Mouse (Mus musculus): ENCODE data around the gene P2rx1. TPM values are rescaled to one million over a fixed set of nuclear protein-coding genes. Genes with fewer than 3 reads are reported as not detected.

Gene P2rx1
- polyA plus RNA-seq, 1 experiment from 2014 or later: 0.53 TPM

DNA sequence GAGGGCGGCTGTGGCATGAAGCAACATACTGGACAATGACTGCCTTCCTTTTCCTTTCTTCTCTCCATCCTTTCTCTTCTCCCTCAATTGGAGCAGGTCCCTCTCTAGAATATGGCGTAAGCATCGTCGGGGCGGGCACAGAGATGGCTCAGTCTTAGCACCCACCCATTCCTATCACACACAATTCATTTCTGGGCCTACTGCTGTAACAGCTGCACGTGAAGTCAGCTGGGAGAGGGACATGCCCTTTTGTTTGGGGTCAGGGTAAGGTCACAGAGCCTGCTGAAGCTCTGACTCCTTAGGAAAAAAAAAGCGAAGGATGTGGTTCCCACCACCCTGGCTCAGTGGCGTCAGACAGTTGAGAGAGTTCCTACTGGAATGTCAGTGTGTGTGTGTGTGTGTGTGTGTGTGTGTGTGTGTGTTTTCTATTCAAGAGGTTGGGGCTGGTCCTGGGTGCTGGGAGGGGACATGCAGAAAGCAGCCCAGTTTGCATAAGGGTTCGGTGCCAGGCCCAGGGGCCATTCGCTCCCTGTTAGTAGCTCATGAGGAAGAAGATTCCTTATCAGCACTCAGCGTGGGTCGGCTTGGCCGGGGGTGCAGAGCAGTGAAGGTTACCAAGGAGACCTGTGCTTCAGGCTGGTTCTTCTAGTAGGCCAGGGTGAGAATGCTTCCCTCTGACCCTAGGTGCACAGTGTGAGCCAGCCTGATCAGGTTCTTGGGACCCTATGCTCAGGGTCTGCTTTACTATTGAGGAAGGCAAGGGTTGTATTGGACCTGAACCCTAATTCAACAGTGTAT is 1.2 kb upstream of the P2rx1 start:
- Histone ChIP-seq H3K27ac (ENCODE audit: low read depth, low read length) (no peak overlapping the region), H3K4me3 (ENCODE audit: low read depth, low read length) (no peak overlapping the region), H3K9me3 (replicated peaks; ENCODE audit: control insufficient read depth, low read length) (no peaks in the 10 kb centered on the region), H3K4me1 (ENCODE audit: control insufficient read depth, insufficient read depth, low read length) (no peaks in the 10 kb centered on the region), H3K36me3 (ENCODE audit: control insufficient read depth, insufficient read depth, low read length) (no peaks in the 10 kb centered on the region), H3K27me3 (replicated peaks; ENCODE audit: control insufficient read depth, insufficient read depth, low read length) (no peaks in the 10 kb centered on the region), H3K4me2 (ENCODE audit: low read length) (no peak overlapping the region), H3K9ac (ENCODE audit: low read length) (no peak overlapping the region)
- WGBS: 80% methylated on average over 13 of the region's 13 CpGs
- no peak for DNase-seq (ENCODE audit: low spot score)
- ATAC-seq: no peak

DNA sequence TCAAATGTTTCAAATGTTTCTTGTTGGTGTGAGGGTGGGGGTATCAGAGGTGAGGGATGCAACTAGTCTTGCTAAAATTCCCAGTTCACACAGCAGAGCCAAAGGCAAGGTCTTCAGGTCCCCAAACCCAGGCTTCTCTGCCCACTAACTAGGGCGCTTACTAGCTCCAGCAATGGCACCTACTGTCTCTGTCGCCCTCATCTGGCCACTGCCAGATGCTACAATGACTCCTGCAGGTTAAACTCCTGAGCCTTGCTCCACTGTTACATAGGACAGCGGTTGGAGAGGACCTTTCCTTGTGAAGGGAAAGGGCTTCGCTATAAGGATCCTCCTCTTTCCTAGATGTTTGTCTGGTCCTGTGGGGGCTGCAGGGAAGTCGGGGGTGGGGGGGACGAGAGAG is 2.1 kb downstream of the P2rx1 start:
- H3K9ac ChIP-seq (ENCODE audit: low read length): no peak overlapping the region
- DNase-seq (ENCODE audit: low spot score): peak; percentile 65
- no peaks in the 10 kb centered on the region for H3K27me3 ChIP-seq (replicated peaks; ENCODE audit: control insufficient read depth, insufficient read depth, low read length)
- H3K4me1 ChIP-seq (ENCODE audit: control insufficient read depth, insufficient read depth, low read length): no peaks in the 10 kb centered on the region
- no peak for ATAC-seq
- H3K9me3 ChIP-seq (replicated peaks; ENCODE audit: control insufficient read depth, low read length): no peaks in the 10 kb centered on the region
- H3K27ac ChIP-seq (ENCODE audit: low read depth, low read length): no peak overlapping the region
- WGBS: 12% methylated on average over 6 of the region's 6 CpGs
- H3K4me3 ChIP-seq (ENCODE audit: low read depth, low read length): no peak overlapping the region
- no peak overlapping the region for H3K4me2 ChIP-seq (ENCODE audit: low read length)
- no peaks in the 10 kb centered on the region for H3K36me3 ChIP-seq (ENCODE audit: control insufficient read depth, insufficient read depth, low read length)

DNA sequence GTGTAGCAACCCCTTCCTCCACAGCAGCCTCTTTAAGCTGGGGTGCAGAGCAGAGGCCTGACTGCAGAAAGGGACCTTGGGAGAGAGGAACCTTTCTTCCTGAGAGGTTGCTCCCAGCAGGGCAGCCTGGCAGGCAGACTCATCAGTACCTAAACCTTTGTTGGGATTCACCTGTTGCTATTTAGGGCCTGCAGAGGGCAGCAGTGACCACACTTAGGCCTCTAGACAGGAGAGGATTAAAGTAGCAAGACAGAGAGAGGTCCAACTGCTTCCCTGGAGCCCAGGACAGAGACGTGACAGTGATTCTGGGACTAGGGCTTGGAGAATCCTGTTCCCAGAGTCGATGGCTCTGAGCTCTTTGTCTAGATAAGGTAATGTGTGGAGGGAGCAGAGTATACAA is 7.5 kb downstream of the P2rx1 start:
- Histone ChIP-seq H3K9me3 (replicated peaks; ENCODE audit: control insufficient read depth, low read length) (no peaks in the 10 kb centered on the region), H3K27me3 (replicated peaks; ENCODE audit: control insufficient read depth, insufficient read depth, low read length) (no peaks in the 10 kb centered on the region), H3K9ac (ENCODE audit: low read length) (no peak overlapping the region), H3K4me1 (ENCODE audit: control insufficient read depth, insufficient read depth, low read length) (no peaks in the 10 kb centered on the region), H3K4me3 (ENCODE audit: low read depth, low read length) (no peak overlapping the region), H3K4me2 (ENCODE audit: low read length) (no peak overlapping the region), H3K27ac (ENCODE audit: low read depth, low read length) (no peak overlapping the region), H3K36me3 (ENCODE audit: control insufficient read depth, insufficient read depth, low read length) (no peaks in the 10 kb centered on the region)
- peak; percentile 74 for DNase-seq (ENCODE audit: low spot score)
- peak; percentile 42; the same call in 1 of the 2 replicates for ATAC-seq
- 2% methylated on average over 2 of the region's 2 CpGs for WGBS

DNA sequence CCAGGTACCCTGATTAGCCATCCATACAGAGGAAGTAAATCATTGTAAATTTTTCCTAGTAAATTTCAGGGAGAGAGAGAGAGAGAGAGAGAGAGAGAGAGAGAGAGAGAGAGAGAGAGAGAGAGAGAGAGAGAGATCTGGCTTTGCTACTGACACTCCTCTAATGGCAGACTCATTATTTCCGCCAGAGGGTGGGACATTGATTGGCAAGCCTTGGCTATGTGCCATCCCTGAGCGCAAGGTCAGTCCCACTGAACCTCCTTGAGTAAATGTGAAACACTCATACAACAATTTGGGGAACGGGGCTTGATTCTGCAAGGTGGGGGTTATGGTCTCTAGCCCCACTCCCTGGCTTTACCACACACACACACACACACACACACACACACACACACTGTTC is 8.2 kb downstream of the P2rx1 start:
- H3K4me2 ChIP-seq (ENCODE audit: low read length): no peak overlapping the region
- no peak overlapping the region for H3K4me3 ChIP-seq (ENCODE audit: low read depth, low read length)
- peak; percentile 55 for DNase-seq (ENCODE audit: low spot score)
- H3K27ac ChIP-seq (ENCODE audit: low read depth, low read length): no peak overlapping the region
- H3K27me3 ChIP-seq (replicated peaks; ENCODE audit: control insufficient read depth, insufficient read depth, low read length): no peaks in the 10 kb centered on the region
- 0 out of 2 replicates have a peak, but pooled peaks have one; percentile 32 for ATAC-seq
- no peaks in the 10 kb centered on the region for H3K9me3 ChIP-seq (replicated peaks; ENCODE audit: control insufficient read depth, low read length)
- WGBS: 17% methylated on average over 3 of the region's 3 CpGs
- no peaks in the 10 kb centered on the region for H3K4me1 ChIP-seq (ENCODE audit: control insufficient read depth, insufficient read depth, low read length)
- H3K9ac ChIP-seq (ENCODE audit: low read length): no peak overlapping the region
- no peaks in the 10 kb centered on the region for H3K36me3 ChIP-seq (ENCODE audit: control insufficient read depth, insufficient read depth, low read length)

DNA sequence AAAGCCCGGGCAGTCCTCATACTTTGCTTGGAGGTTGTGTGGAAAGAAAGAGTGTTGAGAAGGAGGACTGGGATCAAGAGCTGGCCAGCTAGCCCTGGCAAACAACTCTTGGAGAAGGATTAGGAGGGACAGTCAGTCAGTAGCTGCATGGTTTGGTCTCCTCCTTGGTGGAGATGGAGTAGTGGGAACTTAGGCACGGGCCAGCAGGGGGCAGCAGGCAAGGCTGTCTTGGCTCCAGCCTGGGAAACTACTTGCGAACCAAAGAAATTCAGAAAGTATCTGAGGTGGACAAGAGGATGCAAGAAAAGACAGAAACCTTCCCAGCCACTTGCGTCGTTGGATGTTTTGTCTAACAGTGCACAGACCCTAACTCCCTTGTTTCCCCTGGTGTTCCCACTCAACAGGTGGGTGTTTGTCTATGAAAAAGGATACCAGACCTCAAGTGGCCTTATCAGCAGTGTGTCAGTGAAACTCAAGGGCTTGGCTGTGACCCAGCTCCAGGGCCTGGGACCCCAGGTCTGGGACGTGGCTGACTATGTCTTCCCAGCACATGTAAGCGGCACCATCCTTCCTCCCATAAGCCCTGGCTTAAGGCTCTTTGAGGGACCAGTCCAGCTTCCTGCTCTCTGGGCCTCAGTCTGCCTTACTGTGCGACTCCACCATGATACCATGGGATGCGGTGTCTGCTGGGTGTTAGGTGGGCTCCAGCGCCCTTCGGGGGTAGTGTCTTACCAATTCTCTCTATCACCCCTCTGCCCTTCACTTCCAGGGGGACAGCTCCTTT is 9.0 kb downstream of the P2rx1 start:
- ATAC-seq (0 out of 2 replicates have a peak, but pooled peaks have one; percentile 44), DNase-seq (ENCODE audit: low spot score) (peak; percentile 45)
- Histone ChIP-seq H3K36me3 (ENCODE audit: control insufficient read depth, insufficient read depth, low read length) (no peaks in the 10 kb centered on the region), H3K9me3 (replicated peaks; ENCODE audit: control insufficient read depth, low read length) (no peaks in the 10 kb centered on the region), H3K9ac (ENCODE audit: low read length) (no peak overlapping the region), H3K27ac (ENCODE audit: low read depth, low read length) (no peak overlapping the region), H3K27me3 (replicated peaks; ENCODE audit: control insufficient read depth, insufficient read depth, low read length) (no peaks in the 10 kb centered on the region), H3K4me1 (ENCODE audit: control insufficient read depth, insufficient read depth, low read length) (no peaks in the 10 kb centered on the region), H3K4me2 (ENCODE audit: low read length) (no peak overlapping the region), H3K4me3 (ENCODE audit: low read depth, low read length) (no peak overlapping the region)
- WGBS: 65% methylated on average over 11 of the region's 11 CpGs

DNA sequence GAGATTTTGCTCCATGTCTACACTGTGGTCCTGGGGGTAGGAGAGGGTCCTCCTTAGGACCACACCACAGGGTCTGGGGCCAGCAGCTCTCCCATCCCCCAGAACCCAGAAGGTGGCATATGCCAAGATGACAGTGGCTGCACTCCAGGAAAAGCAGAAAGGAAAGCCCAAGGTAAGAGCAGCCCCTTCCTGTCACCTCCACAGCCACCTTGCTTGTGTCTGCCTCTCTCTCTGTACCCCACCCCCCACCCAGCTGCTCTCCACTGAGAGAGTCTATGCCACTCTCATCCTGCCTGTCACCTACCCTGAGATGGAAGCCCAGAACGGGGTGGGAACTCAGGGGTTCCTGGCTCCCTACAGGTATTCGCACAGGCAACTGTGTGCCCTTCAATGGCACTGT is 9.9 kb downstream of the P2rx1 start:
- DNase-seq (ENCODE audit: low spot score) (no peak), ATAC-seq (no peak)
- H3K4me1 ChIP-seq (ENCODE audit: control insufficient read depth, insufficient read depth, low read length): no peaks in the 10 kb centered on the region
- no peak overlapping the region for H3K27ac ChIP-seq (ENCODE audit: low read depth, low read length)
- H3K9me3 ChIP-seq (replicated peaks; ENCODE audit: control insufficient read depth, low read length): no peaks in the 10 kb centered on the region
- no peak overlapping the region for H3K4me2 ChIP-seq (ENCODE audit: low read length)
- no peak overlapping the region for H3K9ac ChIP-seq (ENCODE audit: low read length)
- no peak overlapping the region for H3K4me3 ChIP-seq (ENCODE audit: low read depth, low read length)
- 64% methylated on average over 2 of the region's 2 CpGs for WGBS
- H3K27me3 ChIP-seq (replicated peaks; ENCODE audit: control insufficient read depth, insufficient read depth, low read length): no peaks in the 10 kb centered on the region
- no peaks in the 10 kb centered on the region for H3K36me3 ChIP-seq (ENCODE audit: control insufficient read depth, insufficient read depth, low read length)

DNA sequence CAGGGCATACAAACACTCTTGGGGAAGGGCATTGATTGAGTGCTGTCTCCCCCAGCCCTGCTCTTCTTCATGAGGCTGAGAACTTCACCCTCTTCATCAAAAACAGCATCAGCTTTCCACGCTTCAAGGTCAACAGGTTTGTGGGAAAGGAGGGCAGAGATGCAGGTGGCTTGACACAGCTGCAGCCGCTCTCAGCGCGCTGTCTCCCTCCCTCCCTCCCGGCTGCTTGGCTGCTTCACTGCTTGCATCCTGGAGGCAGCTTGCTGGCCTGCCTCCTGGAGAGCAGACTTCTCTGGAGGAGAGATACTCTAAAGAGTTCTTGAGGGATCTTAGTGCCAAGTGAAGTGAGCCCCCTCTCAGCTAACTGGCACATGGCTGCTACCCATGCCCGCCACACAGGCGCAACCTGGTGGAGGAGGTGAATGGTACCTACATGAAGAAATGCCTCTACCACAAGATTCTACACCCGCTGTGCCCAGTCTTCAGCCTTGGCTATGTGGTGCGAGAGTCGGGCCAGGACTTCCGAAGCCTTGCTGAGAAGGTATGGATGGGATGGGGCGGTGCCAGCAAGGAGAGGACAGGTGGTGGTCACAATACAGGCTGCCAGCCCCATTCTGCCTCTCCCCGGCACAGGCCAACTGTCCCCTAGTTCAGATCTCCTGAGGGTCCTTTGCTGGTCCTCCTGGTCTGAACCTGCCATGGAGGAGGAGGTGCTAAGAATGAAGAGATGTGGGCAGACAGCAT is 10.8 kb downstream of the P2rx1 start:
- no peak overlapping the region for H3K9ac ChIP-seq (ENCODE audit: low read length)
- no peak for DNase-seq (ENCODE audit: low spot score)
- WGBS: 54% methylated on average over 13 of the region's 13 CpGs

DNA sequence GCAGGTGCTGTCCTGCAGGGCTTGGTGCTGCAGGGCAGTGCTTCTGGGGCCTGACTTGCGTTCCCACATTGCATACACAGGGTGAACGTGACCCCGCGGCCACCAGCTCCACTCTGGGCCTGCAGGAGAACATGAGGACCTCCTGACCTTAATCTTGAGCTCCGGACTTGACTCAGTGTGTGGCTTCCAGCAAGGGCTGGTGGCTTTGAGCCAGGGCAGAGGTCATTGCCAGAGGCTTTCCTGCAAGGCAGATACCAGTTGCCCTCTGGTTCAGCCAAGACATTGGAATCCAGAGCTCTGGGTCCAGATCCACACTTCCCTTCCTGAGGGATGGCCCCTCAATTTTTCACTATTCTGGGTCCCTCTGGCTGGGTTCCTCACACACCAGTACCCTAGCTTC is 15.1 kb downstream of the P2rx1 start:
- WGBS: 74% methylated on average over 5 of the region's 5 CpGs
- Histone ChIP-seq H3K27ac (ENCODE audit: low read depth, low read length) (no peak overlapping the region), H3K36me3 (ENCODE audit: control insufficient read depth, insufficient read depth, low read length) (no peaks in the 10 kb centered on the region), H3K9ac (ENCODE audit: low read length) (no peak overlapping the region), H3K9me3 (replicated peaks; ENCODE audit: control insufficient read depth, low read length) (no peaks in the 10 kb centered on the region), H3K27me3 (replicated peaks; ENCODE audit: control insufficient read depth, insufficient read depth, low read length) (0 out of 2 replicates have a peak, but pooled peaks cover 3% of the 10 kb centered on the region), H3K4me1 (ENCODE audit: control insufficient read depth, insufficient read depth, low read length) (no peaks in the 10 kb centered on the region), H3K4me3 (ENCODE audit: low read depth, low read length) (no peak overlapping the region), H3K4me2 (ENCODE audit: low read length) (no peak overlapping the region)
- ATAC-seq: no peak
- DNase-seq (ENCODE audit: low spot score): no peak

More for the DNA sequence above, 10.8 kb downstream of the P2rx1 start:
- Histone ChIP-seq H3K9me3 (replicated peaks; ENCODE audit: control insufficient read depth, low read length) (no peaks in the 10 kb centered on the region), H3K4me1 (ENCODE audit: control insufficient read depth, insufficient read depth, low read length) (no peaks in the 10 kb centered on the region), H3K27ac (ENCODE audit: low read depth, low read length) (no peak overlapping the region), H3K4me2 (ENCODE audit: low read length) (no peak overlapping the region), H3K27me3 (replicated peaks; ENCODE audit: control insufficient read depth, insufficient read depth, low read length) (no peaks in the 10 kb centered on the region), H3K36me3 (ENCODE audit: control insufficient read depth, insufficient read depth, low read length) (no peaks in the 10 kb centered on the region), H3K4me3 (ENCODE audit: low read depth, low read length) (no peak overlapping the region)
- no peak for ATAC-seq

Data from forebrain, embryonic 14.5 days (tissue).